Mouse (Mus musculus) MEL (cell line): ENCODE data around the gene Bace1. TPM values are rescaled to one million over a fixed set of nuclear protein-coding genes. Genes with fewer than 3 reads are reported as not detected.

Experiments
- DNase-seq: peaks from one replicate; pipeline ENCODE4 v3.0.0; 2011; ENCODE audit warnings: low read depth, low spot score
- H3K27ac ChIP-seq: 2 replicates; pipeline ENCODE4 v1.5.1; 2012; ENCODE audit warnings: low read depth, mild to moderate bottlenecking, control low read depth, low read length, moderate library complexity; ENCODE audit not compliant: control insufficient read depth
- H3K27me3 ChIP-seq, 2 experiments: fragments of 150-350 bp in 1 of 2; sonication (generic) in 1 of 2; 2 replicates each; pipeline ENCODE4 v1.6.1; 2012; ENCODE audit warnings: low read length in 2 of 2, mild to moderate bottlenecking in 2 of 2, improper control_type of control experiment in 1 of 2, moderate library complexity in 1 of 2; ENCODE audit not compliant: insufficient read depth in 2 of 2, control insufficient read depth in 1 of 2
- H3K36me3 ChIP-seq, 2 experiments: 2 replicates each; pipeline ENCODE4 v1.6.1; 2012 to 2014; ENCODE audit warnings: low read length in 2 of 2, improper control_type of control experiment in 1 of 2, inconsistent platforms in 1 of 2, mild to moderate bottlenecking in 1 of 2; ENCODE audit not compliant: insufficient read depth in 2 of 2, control insufficient read depth in 1 of 2
- H3K4me1 ChIP-seq, 2 experiments: fragments of 150-350 bp in 1 of 2; sonication (generic) in 1 of 2; 2 replicates each; pipeline ENCODE4 v1.6.1; 2012; ENCODE audit warnings: low read length in 2 of 2, improper control_type of control experiment in 1 of 2, mild to moderate bottlenecking in 1 of 2; ENCODE audit not compliant: insufficient read depth in 2 of 2, control insufficient read depth in 1 of 2
- H3K4me3 ChIP-seq, 2 experiments: fragments of 150-350 bp in 1 of 2; sonication (generic) in 1 of 2; 2 replicates each; pipeline ENCODE4 v1.5.1; 2012; ENCODE audit warnings: low read depth in 2 of 2, low read length in 2 of 2, mild to moderate bottlenecking in 2 of 2, moderate library complexity in 2 of 2, control low read depth in 1 of 2, improper control_type of control experiment in 1 of 2; ENCODE audit not compliant: control insufficient read depth in 1 of 2, insufficient read depth in 1 of 2
- H3K79me2 ChIP-seq: 2 replicates; pipeline ENCODE4 v1.6.1; 2012; ENCODE audit warnings: mild to moderate bottlenecking, low read length, moderate library complexity; ENCODE audit not compliant: control insufficient read depth, poor library complexity, insufficient read depth
- H3K9ac ChIP-seq: 2 replicates; pipeline ENCODE4 v1.6.1; 2012; ENCODE audit warnings: low read depth, mild to moderate bottlenecking, control low read depth, low read length, moderate library complexity; ENCODE audit not compliant: control insufficient read depth, poor library complexity, severe bottlenecking
- H3K9me3 ChIP-seq: fragments of 150-350 bp; sonication (generic); replicated peaks from 2 replicates; pipeline ENCODE4 v1.6.1; 2012; ENCODE audit warnings: mild to moderate bottlenecking, low read length, improper control_type of control experiment, moderate library complexity; ENCODE audit not compliant: insufficient read depth
- BHLHE40 ChIP-seq: IDR thresholded peaks from 2 replicates; pipeline ENCODE4 v1.6.1; 2012; ENCODE audit warnings: low read depth, mild to moderate bottlenecking, inconsistent platforms, low read length, improper control_type of control experiment, borderline replicate concordance
- CHD1 ChIP-seq: IDR thresholded peaks from 2 replicates; pipeline ENCODE4 v1.6.1; 2012; ENCODE audit warnings: low read depth, mild to moderate bottlenecking, inconsistent platforms, low read length, improper control_type of control experiment
- CTCF ChIP-seq, 3 experiments: IDR thresholded peaks in 2 of 3; conservative IDR thresholded peaks in 1 of 3; 2 replicates each; pipeline ENCODE4 v1.5.1; 2011 to 2012; ENCODE audit warnings: low read length in 3 of 3, low read depth in 2 of 3, mild to moderate bottlenecking in 2 of 3, improper control_type of control experiment in 1 of 3, inconsistent platforms in 1 of 3, mixed read lengths in 1 of 3, moderate library complexity in 1 of 3; ENCODE audit not compliant: control insufficient read depth in 1 of 3, insufficient read depth in 1 of 3, poor library complexity in 1 of 3, severe bottlenecking in 1 of 3
- ETS1 ChIP-seq: IDR thresholded peaks from 2 replicates; pipeline ENCODE4 v1.6.1; 2012; ENCODE audit warnings: low read depth, mild to moderate bottlenecking, inconsistent platforms, low read length, improper control_type of control experiment, moderate library complexity
- GATA1 ChIP-seq: IDR thresholded peaks from 2 replicates; pipeline ENCODE4 v1.6.1; 2011; ENCODE audit warnings: low read depth, low read length, improper control_type of control experiment
- JUND ChIP-seq: IDR thresholded peaks from 2 replicates; pipeline ENCODE4 v1.6.1; 2011; ENCODE audit warnings: low read depth, mild to moderate bottlenecking, improper control_type of control experiment, low read length
- KAT2A ChIP-seq: conservative IDR thresholded peaks from 2 replicates; pipeline ENCODE4 v1.6.1; 2012; ENCODE audit warnings: low read depth, low read length, improper control_type of control experiment, inconsistent platforms
- MAFK ChIP-seq: IDR thresholded peaks from 2 replicates; pipeline ENCODE4 v1.6.1; 2011; ENCODE audit warnings: low read depth, mild to moderate bottlenecking, low read length, improper control_type of control experiment, borderline replicate concordance
- MAX ChIP-seq: IDR thresholded peaks from 2 replicates; pipeline ENCODE4 v1.6.1; 2011; ENCODE audit warnings: low read length, improper control_type of control experiment
- MAZ ChIP-seq: IDR thresholded peaks from 2 replicates; pipeline ENCODE4 v1.6.1; 2012; ENCODE audit warnings: low read depth, mild to moderate bottlenecking, inconsistent platforms, low read length, improper control_type of control experiment
- MXI1 ChIP-seq: IDR thresholded peaks from 2 replicates; pipeline ENCODE4 v1.6.1; 2011; ENCODE audit warnings: mild to moderate bottlenecking, low read depth, low read length, improper control_type of control experiment
- MYB ChIP-seq: IDR thresholded peaks from 2 replicates; pipeline ENCODE4 v1.6.1; 2011; ENCODE audit warnings: mild to moderate bottlenecking, low read depth, low read length, improper control_type of control experiment
- NELFE ChIP-seq: IDR thresholded peaks from 2 replicates; pipeline ENCODE4 v1.6.1; 2011; ENCODE audit warnings: low read depth, low read length, improper control_type of control experiment
- NRF1 ChIP-seq: IDR thresholded peaks from 2 replicates; pipeline ENCODE4 v1.6.1; 2014; ENCODE audit warnings: low read depth, mild to moderate bottlenecking, inconsistent platforms, low read length, improper control_type of control experiment, moderate library complexity; ENCODE audit not compliant: poor library complexity, insufficient read depth, severe bottlenecking
- POLR2AphosphoS5 ChIP-seq: IDR thresholded peaks from 2 replicates; pipeline ENCODE4 v1.6.1; 2012; ENCODE audit warnings: low read depth, borderline replicate concordance, mild to moderate bottlenecking, inconsistent platforms, low read length, moderate library complexity, mixed read lengths
- RAD21 ChIP-seq: IDR thresholded peaks from 2 replicates; pipeline ENCODE4 v1.6.1; 2011; ENCODE audit warnings: mild to moderate bottlenecking, low read depth, low read length, improper control_type of control experiment
- RCOR1 ChIP-seq: IDR thresholded peaks from 2 replicates; pipeline ENCODE4 v1.6.1; 2012; ENCODE audit warnings: low read depth, mild to moderate bottlenecking, inconsistent platforms, low read length, improper control_type of control experiment
- SMC3 ChIP-seq: IDR thresholded peaks from 2 replicates; pipeline ENCODE4 v1.6.1; 2011; ENCODE audit warnings: low read depth, low read length, improper control_type of control experiment
- TCF12 ChIP-seq: IDR thresholded peaks from 2 replicates; pipeline ENCODE4 v1.6.1; 2014; ENCODE audit warnings: low read depth, mild to moderate bottlenecking, inconsistent platforms, low read length, improper control_type of control experiment, moderate library complexity
- USF1 ChIP-seq: IDR thresholded peaks from 2 replicates; pipeline ENCODE4 v1.6.1; 2014; ENCODE audit warnings: low read depth, mild to moderate bottlenecking, inconsistent platforms, low read length, improper control_type of control experiment, moderate library complexity
- USF2 ChIP-seq, 2 experiments: IDR thresholded peaks; 2 replicates each; pipeline ENCODE4 v1.6.1; 2011 to 2012; ENCODE audit warnings: improper control_type of control experiment in 2 of 2, low read length in 2 of 2, borderline replicate concordance in 1 of 2, inconsistent platforms in 1 of 2, low read depth in 1 of 2, mild to moderate bottlenecking in 1 of 2; ENCODE audit not compliant: insufficient read depth in 1 of 2
- ZC3H11A ChIP-seq: IDR thresholded peaks from 2 replicates; pipeline ENCODE4 v1.6.1; 2012; ENCODE audit warnings: low read depth, mild to moderate bottlenecking, inconsistent platforms, low read length, improper control_type of control experiment
- ZKSCAN1 ChIP-seq: IDR thresholded peaks from 2 replicates; pipeline ENCODE4 v1.6.1; 2012; ENCODE audit warnings: low read depth, mild to moderate bottlenecking, inconsistent platforms, low read length, improper control_type of control experiment, moderate library complexity
- ZMIZ1 ChIP-seq: IDR thresholded peaks from 2 replicates; pipeline ENCODE4 v1.6.1; 2012; ENCODE audit warnings: low read depth, mild to moderate bottlenecking, inconsistent platforms, low read length, improper control_type of control experiment, moderate library complexity
- ZNF384 ChIP-seq: IDR thresholded peaks from 2 replicates; pipeline ENCODE4 v1.6.1; 2012; ENCODE audit warnings: low read depth, mild to moderate bottlenecking, inconsistent platforms, low read length, improper control_type of control experiment
- polyA plus RNA-seq, 2 experiments: library from polyadenylated mRNA; stranded (reverse) in 1 of 2; unstranded in 1 of 2; fragments of >175 nt in 1 of 2; fragments of >200 nt in 1 of 2; gene quantifications; 2 replicates each; pipeline versions ENCODE4 v1.2.1 to v1.2.4; 2012; ENCODE audit warnings: low replicate concordance in 2 of 2, low read depth in 1 of 2; ENCODE audit not compliant: insufficient read length in 2 of 2, insufficient read depth in 1 of 2, missing spikeins in 1 of 2
- total RNA-seq: library from RNA; depleted of rRNA; stranded (reverse); fragments of 300-350 nt; gene quantifications from 2 replicates; pipeline ENCODE4 v1.2.3, GENCODE M21; 2012

The Bace1 gene
- total and polyA plus RNA-seq, 3 experiments: 0.27 to 4.0 TPM; not detected in 1

DNA sequence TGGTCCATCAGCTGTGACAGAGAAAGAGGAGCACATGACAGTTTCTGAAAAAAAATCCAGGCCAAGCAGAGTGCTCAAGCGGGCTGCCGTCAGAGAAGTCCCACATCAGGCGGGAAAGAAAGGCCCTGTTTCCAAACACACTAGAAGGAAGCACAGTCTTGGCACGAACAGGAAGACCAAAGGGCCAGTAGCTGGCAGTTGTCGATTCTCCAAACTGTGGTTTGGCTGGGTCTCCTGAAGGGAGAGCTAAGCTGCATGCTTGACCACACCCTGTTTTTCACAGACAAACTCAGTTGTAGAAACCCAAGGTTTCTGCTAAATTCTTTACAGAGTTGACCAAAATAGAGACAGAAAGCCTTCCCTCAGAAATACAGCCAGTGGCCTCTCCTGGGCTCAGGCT lies 42.7 kb upstream of the Bace1 start:
- TF ChIP-seq ETS1: no peak
- no peak for TF ChIP-seq NELFE
- TF ChIP-seq RCOR1: no peak
- no peak for TF ChIP-seq KAT2A
- no peak for TF ChIP-seq MAZ
- no peak for TF ChIP-seq USF2 (IDR thresholded peaks at IDR 0.05; ENCODE audit: borderline replicate concordance in 1 of 2, insufficient read depth in 1 of 2, low read depth in 1 of 2, low read length in 2 of 2)
- TF ChIP-seq SMC3: no peak
- no peak for TF ChIP-seq CHD1
- TF ChIP-seq RAD21: no peak
- no peak for TF ChIP-seq GATA1
- no peak for TF ChIP-seq ZNF384
- TF ChIP-seq USF1: no peak
- no peak for TF ChIP-seq ZC3H11A
- TF ChIP-seq NRF1: no peak
- TF ChIP-seq ZMIZ1: no peak
- TF ChIP-seq JUND: no peak
- no peak for TF ChIP-seq BHLHE40
- TF ChIP-seq MYB: no peak
- TF ChIP-seq MXI1: no peak
- no peak for TF ChIP-seq CTCF (IDR thresholded peaks at IDR 0.05 in 2 of 3, conservative IDR thresholded peaks at IDR 0.05 in 1 of 3; ENCODE audit: control insufficient read depth in 1 of 3, insufficient read depth in 1 of 3, low read depth in 2 of 3, low read length in 3 of 3, poor library complexity in 1 of 3, severe bottlenecking in 1 of 3)
- no peaks in the 10 kb centered on the region for H3K27me3 ChIP-seq

DNA sequence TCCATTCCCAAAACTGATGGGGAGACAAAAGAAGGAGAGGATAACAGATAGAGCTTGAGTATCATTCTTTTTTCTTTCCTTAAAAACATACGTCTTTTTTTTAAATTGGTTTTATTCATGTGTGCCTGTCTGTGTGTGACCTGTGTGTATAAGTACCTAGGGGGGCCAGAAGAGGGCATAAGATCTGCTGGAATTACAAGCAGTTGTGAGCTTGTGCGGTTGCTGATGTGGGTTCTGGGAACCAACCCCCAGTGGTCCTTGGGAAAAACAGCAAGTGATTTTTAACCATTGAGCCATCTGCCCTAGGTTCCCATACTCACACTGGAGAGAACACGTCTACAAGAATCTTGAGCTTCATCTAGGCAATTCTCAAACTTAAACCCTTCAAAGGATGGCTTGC lies 41.1 kb upstream of the Bace1 start:
- H3K79me2 ChIP-seq: no peaks in the 10 kb centered on the region
- peaks cover 0 to 5% of the 10 kb centered on the region in 2 experiments; a peak in 2 of 4 replicates for H3K36me3 ChIP-seq
- DNase-seq: peak; percentile 23
- no peak overlapping the region for H3K27ac ChIP-seq
- H3K27me3 ChIP-seq: no peaks in the 10 kb centered on the region
- no peak overlapping the region for H3K9ac ChIP-seq
- TF ChIP-seq MAX: no peak
- TF ChIP-seq POLR2AphosphoS5: no peak
- no peak for TF ChIP-seq ZKSCAN1
- no peak for TF ChIP-seq ZNF384
- TF ChIP-seq USF1: no peak
- TF ChIP-seq MAFK: no peak
- no peak for TF ChIP-seq NRF1
- TF ChIP-seq CTCF (IDR thresholded peaks at IDR 0.05 in 2 of 3, conservative IDR thresholded peaks at IDR 0.05 in 1 of 3; ENCODE audit: control insufficient read depth in 1 of 3, insufficient read depth in 1 of 3, low read depth in 2 of 3, low read length in 3 of 3, poor library complexity in 1 of 3, severe bottlenecking in 1 of 3): peak in 1 of 3 experiments; percentile 21; a peak in 2 of 6 replicates
- TF ChIP-seq TCF12: no peak
- no peak overlapping the region for H3K4me3 ChIP-seq
- no peaks in the 10 kb centered on the region for H3K9me3 ChIP-seq
- H3K4me1 ChIP-seq: peaks cover 0 to 11% of the 10 kb centered on the region in 2 experiments; a peak in 3 of 4 replicates

More for the DNA sequence above, 42.7 kb upstream of the Bace1 start:
- Histone ChIP-seq H3K4me3 (no peak overlapping the region), H3K79me2 (no peaks in the 10 kb centered on the region), H3K4me1 (peaks cover 0 to 8% of the 10 kb centered on the region in 2 experiments; a peak in 3 of 4 replicates), H3K36me3 (peaks cover 0 to 3% of the 10 kb centered on the region in 2 experiments; a peak in 1 of 4 replicates), H3K27ac (0 out of 2 replicates have a peak overlapping the region, but pooled peaks have one; percentile 15), H3K9ac (no peak overlapping the region), H3K9me3 (no peaks in the 10 kb centered on the region)
- DNase-seq: peak; percentile 11
